ENCODE assay signal across 9 mouse cellular contexts in genomic region chr2:65620556-65621166, GRCm38 (mm10). TPM values are rescaled to one million over a fixed set of nuclear protein-coding genes. Genes with fewer than 3 reads are reported as not detected.
DNase-seq lines count a peak whose midpoint lies in the region; ATAC-seq and TF ChIP-seq lines count a peak whose summit lies in the region.
"Had no signal": no experiment of that assay in that cellular context is flagged by ENCODE, and none has a peak within 500 bp of the region (broad histone marks: within the 10 kb centered on the region; RNA-seq: fewer than 3 reads in every experiment).

TSS of gene Scn2a (plus strand) at chr2:65620771.

- peak in 2 of 3 experiments; percentile 19 to 21; a peak in 2 of 6 replicates for TF ChIP-seq CTCF in MEL (IDR thresholded peaks at IDR 0.05 in 2 of 3, conservative IDR thresholded peaks at IDR 0.05 in 1 of 3; ENCODE audit: control insufficient read depth in 1 of 3, insufficient read depth in 1 of 3, low read depth in 2 of 3, low read length in 3 of 3, poor library complexity in 1 of 3, severe bottlenecking in 1 of 3)
- TF ChIP-seq CTCF in left cerebral cortex, adult 2 months (IDR thresholded peaks at IDR 0.05), result peak; percentile 92

- peak; percentile 13 for TF ChIP-seq RAD21 in MEL (IDR thresholded peaks at IDR 0.05; ENCODE audit: low read depth, low read length)

- 50% methylated on average over 9 of the region's 9 CpGs for WGBS in hindbrain, embryonic 10.5 days
- 39% methylated on average over 9 of the region's 9 CpGs for WGBS in neural tube, embryonic 13.5 days

- H3K9ac ChIP-seq in MEL (ENCODE audit: control insufficient read depth, low read depth, low read length, poor library complexity, severe bottlenecking), result no peak within 1 kb of the TSS
- H3K9ac ChIP-seq in neural tube, embryonic 13.5 days, result peak within 1 kb of the TSS; percentile 69
- H3K9ac ChIP-seq: limb, embryonic 12.5 days had no signal

- TF ChIP-seq POLR2A in MEL (IDR thresholded peaks at IDR 0.05; ENCODE audit: control insufficient read depth in 1 of 2, insufficient read depth in 1 of 2, low read depth in 1 of 2, low read length in 2 of 2, poor library complexity in 1 of 2), result no peak

- H3K4me3 ChIP-seq in MEL (ENCODE audit: control insufficient read depth in 1 of 2, insufficient read depth in 1 of 2, low read depth in 2 of 2, low read length in 2 of 2), result no peak within 1 kb of the TSS
- H3K4me3 ChIP-seq in hindbrain, embryonic 10.5 days, result peak within 1 kb of the TSS; percentile 23; the same call in 1 of the 2 replicates
- peak within 1 kb of the TSS; percentile 68 for H3K4me3 ChIP-seq in left cerebral cortex, adult 2 months
- H3K4me3 ChIP-seq in neural tube, embryonic 13.5 days, result peak within 1 kb of the TSS; percentile 45
- H3K4me3 ChIP-seq: limb, embryonic 12.5 days had no signal

- H3K27ac ChIP-seq in MEL (ENCODE audit: control insufficient read depth, low read depth, low read length), result no peak within 1 kb of the TSS
- H3K27ac ChIP-seq in hindbrain, embryonic 10.5 days, result no peak within 1 kb of the TSS; the same call in 1 of the 2 replicates
- peak within 1 kb of the TSS; percentile 94 for H3K27ac ChIP-seq in left cerebral cortex, adult 2 months
- H3K27ac ChIP-seq in neural tube, embryonic 13.5 days (replicated peaks), result peak within 1 kb of the TSS; percentile 86
- H3K27ac ChIP-seq: limb, embryonic 12.5 days had no signal

- peak; percentile 32 to 47 for DNase-seq in heart, postnatal 10 days
- no peak for DNase-seq in heart, adult 11 months
- DNase-seq in MEL (ENCODE audit: low read depth, low spot score), result peak; percentile 5
- DNase-seq in cerebellum, postnatal 10 days, result peak; percentile 80 to 86
- DNase-seq in hindbrain, embryonic 10.5 days (ENCODE audit: low spot score), result peak; percentile 15
- DNase-seq in left cerebral cortex, adult 2 months (ENCODE audit: extremely low spot score in 1 of 2, low spot score in 2 of 2), result peak; percentile 57 to 64
- no peak for DNase-seq in urinary bladder, postnatal 36 days (ENCODE audit: low spot score in 2 of 2)

- ATAC-seq in neural tube, embryonic 13.5 days (ENCODE audit: low read depth), result peak; percentile 44

- no peaks in the 10 kb centered on the region for H3K36me3 ChIP-seq in MEL (ENCODE audit: control insufficient read depth in 1 of 2, insufficient read depth in 2 of 2, low read length in 2 of 2)
- no peaks in the 10 kb centered on the region for H3K36me3 ChIP-seq in hindbrain, embryonic 10.5 days
- H3K36me3 ChIP-seq in neural tube, embryonic 13.5 days, result no peaks in the 10 kb centered on the region
- H3K36me3 ChIP-seq: limb, embryonic 12.5 days had no signal

- H3K4me2 ChIP-seq in neural tube, embryonic 13.5 days, result peak within 1 kb of the TSS; percentile 49
- H3K4me2 ChIP-seq: limb, embryonic 12.5 days had no signal

- H3K9me3 ChIP-seq in MEL (replicated peaks; ENCODE audit: insufficient read depth, low read length), result no peaks in the 10 kb centered on the region
- no peaks in the 10 kb centered on the region for H3K9me3 ChIP-seq in hindbrain, embryonic 10.5 days
- H3K9me3 ChIP-seq in neural tube, embryonic 13.5 days, result no peaks in the 10 kb centered on the region
- H3K9me3 ChIP-seq: limb, embryonic 12.5 days had no signal

- H3K79me2 ChIP-seq in MEL (ENCODE audit: control insufficient read depth, insufficient read depth, low read length, poor library complexity), result no peaks in the 10 kb centered on the region

- intact Hi-C loops in heart, postnatal 10 days (cut with DNase I), result loop anchor here (2.0 kb wide), 2 partner anchors 48 to 564 kb away; no protein-coding TSS in a partner anchor
- intact Hi-C loops in left cerebral cortex, adult 2 months (cut with DNase I), result loop anchor here (1.0 to 5.0 kb wide), 2 partner anchors 48 to 422 kb away; no protein-coding TSS in a partner anchor

- H3K27me3 ChIP-seq in MEL (ENCODE audit: control insufficient read depth in 1 of 2, insufficient read depth in 2 of 2, low read length in 2 of 2), result no peaks in the 10 kb centered on the region
- no peaks in the 10 kb centered on the region for H3K27me3 ChIP-seq in hindbrain, embryonic 10.5 days (ENCODE audit: insufficient read depth, poor library complexity, severe bottlenecking)
- no peaks in the 10 kb centered on the region for H3K27me3 ChIP-seq in neural tube, embryonic 13.5 days
- H3K27me3 ChIP-seq: limb, embryonic 12.5 days had no signal

- no peak for TF ChIP-seq EP300 in MEL (IDR thresholded peaks at IDR 0.05; ENCODE audit: low read depth in 1 of 2, low read length in 2 of 2)

- no peaks in the 10 kb centered on the region for H3K4me1 ChIP-seq in MEL (ENCODE audit: control insufficient read depth in 1 of 2, insufficient read depth in 2 of 2, low read length in 2 of 2)
- H3K4me1 ChIP-seq in hindbrain, embryonic 10.5 days (replicated peaks), result 0 out of 2 replicates have a peak, but pooled peaks cover 3% of the 10 kb centered on the region
- H3K4me1 ChIP-seq in neural tube, embryonic 13.5 days (replicated peaks), result peaks cover 19% of the 10 kb centered on the region
- H3K4me1 ChIP-seq: limb, embryonic 12.5 days had no signal

TF ChIP-seq in MEL, 35 proteins besides CTCF, POLR2A, EP300 and RAD21:
- no peak for TF ChIP-seq CHD1 (IDR thresholded peaks at IDR 0.05; ENCODE audit: low read depth, low read length)
- TF ChIP-seq SMC3 (IDR thresholded peaks at IDR 0.05; ENCODE audit: low read depth, low read length), result peak; percentile 9; the same call in 1 of the 2 replicates
- no peak for TF ChIP-seq GABPA (IDR thresholded peaks at IDR 0.05; ENCODE audit: low read depth, low read length)
- no peak for TF ChIP-seq TAL1 (IDR thresholded peaks at IDR 0.05; ENCODE audit: low read length)
- TF ChIP-seq SIN3A (IDR thresholded peaks at IDR 0.05; ENCODE audit: low read length), result no peak

RNA-seq across cellular contexts. Expression of gene Scn2a, which starts in this region (rescaled TPM):
- under 1 TPM; 0.40 to 0.45 TPM for total RNA-seq in heart, postnatal 10 days (2021)
- not detected in 2 replicates for total RNA-seq in MEL (2012; rRNA removed)
- not detected for polyA plus RNA-seq in MEL (2012; ENCODE audit: insufficient read depth in 1 of 2, insufficient read length in 2 of 2, low read depth in 1 of 2, low replicate concordance in 2 of 2, missing spikeins in 1 of 2)
- 3.6 and 7.5 TPM in 2 replicates for polyA plus RNA-seq in hindbrain, embryonic 10.5 days (2016; fragmentation: Nextera tagmentation; extraction: Ambion mirVana)
- total RNA-seq in left cerebral cortex, adult 2 months (2021), result 100 to 1,000 TPM; 298 to 309 TPM
- 30.5 and 33.5 TPM in 2 replicates for polyA plus RNA-seq in neural tube, embryonic 13.5 days (2015; fragmentation: Nextera tagmentation; extraction: Ambion mirVana)

Comparison
In these comparisons a context has a peak if more than half of its experiments do, and no peak if none do; other contexts are left out.
1. RNA of gene Scn2a (total RNA-seq): 298 to 309 TPM in left cerebral cortex, adult 2 months; 0.40 to 0.45 TPM in heart, postnatal 10 days and not detected in MEL; every median in the first group is over 100 times any median in the second.
2. Peak in DNase-seq in heart, postnatal 10 days; RNA of the gene not detected or under 1 TPM.
3. Peak in DNase-seq in MEL; RNA of the gene not detected or under 1 TPM.
4. DNase-seq: peak in cerebellum, postnatal 10 days (2 of 2), hindbrain, embryonic 10.5 days (single experiment) and left cerebral cortex, adult 2 months (2 of 2); none in heart, adult 11 months (single experiment) and urinary bladder, postnatal 36 days (0 of 2).
5. H3K27ac ChIP-seq: peak in left cerebral cortex, adult 2 months (single experiment) and neural tube, embryonic 13.5 days (single experiment); none in MEL (single experiment) and hindbrain, embryonic 10.5 days (single experiment).
6. H3K4me3 ChIP-seq: peak in hindbrain, embryonic 10.5 days (single experiment), left cerebral cortex, adult 2 months (single experiment) and neural tube, embryonic 13.5 days (single experiment); none in MEL (0 of 2).